Mouse (Mus musculus): ENCODE results near the gene Mcur1.
A peak's percentile ranks its signal among the peaks of the same experiment; 100 is the strongest.

The Mcur1 gene

DNA sequence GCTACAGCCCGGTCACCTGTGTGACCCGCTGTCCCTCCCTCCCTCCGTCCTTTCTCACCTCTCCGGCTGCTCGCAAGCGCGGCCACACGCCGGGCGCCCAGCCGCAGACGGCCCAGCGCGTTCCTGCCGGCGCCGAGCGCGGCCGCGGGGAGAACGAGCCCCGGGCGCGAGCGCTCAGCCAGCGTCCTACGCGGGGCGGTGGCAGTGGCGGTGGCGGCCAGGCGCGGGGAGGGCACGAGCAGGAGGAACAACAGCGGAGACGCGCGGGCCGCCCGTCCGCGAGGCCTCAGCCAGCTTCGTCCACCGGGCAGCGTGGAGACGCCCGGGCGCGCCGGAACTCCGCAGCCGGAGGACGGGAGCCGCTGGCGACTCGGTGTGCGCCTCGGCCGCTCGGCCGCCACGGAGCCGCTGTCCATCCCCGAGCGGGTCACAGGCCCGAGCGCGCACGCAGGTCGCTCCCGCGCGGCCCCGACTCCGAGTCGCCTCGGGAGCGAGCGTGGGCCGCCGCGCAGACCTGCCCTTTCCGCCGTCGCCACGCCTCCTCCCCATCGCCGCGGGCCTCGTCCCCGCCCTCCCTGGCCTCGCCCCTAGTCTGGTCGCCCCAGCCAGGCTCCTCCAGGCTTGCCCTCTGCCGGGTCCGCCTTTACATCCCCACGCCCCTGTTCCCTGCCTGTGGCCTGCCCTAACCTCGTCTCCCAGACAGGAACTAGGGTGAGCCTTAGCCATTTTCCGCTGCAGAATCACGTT lies at the start of gene Mcur1:
Gene Mcur1, minus strand, starts transcription at position 481 of the 747 bp plus-strand sequence.
- peak; percentile 90 for DNase-seq

DNA sequence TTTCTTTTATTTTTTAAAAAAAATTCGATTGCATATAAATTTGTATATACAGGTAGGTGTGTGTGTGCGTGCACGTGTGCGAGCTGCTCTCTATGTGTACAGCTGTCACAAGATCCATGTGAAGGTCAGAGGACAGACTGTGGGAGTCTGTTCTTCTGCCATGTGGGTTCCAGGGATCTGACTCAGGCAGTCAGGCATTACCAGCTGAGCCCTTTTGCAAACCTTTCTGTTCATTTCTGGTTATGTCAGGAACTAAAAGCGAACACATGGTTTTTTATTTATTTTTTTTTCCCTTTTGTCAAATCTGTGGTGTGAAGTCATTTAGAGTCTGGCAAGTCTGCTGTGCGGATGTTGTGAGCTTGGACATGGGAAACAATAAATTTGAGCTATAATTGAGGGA lies 48.9 kb upstream of the Mcur1 start:
- no peak for DNase-seq

DNA sequence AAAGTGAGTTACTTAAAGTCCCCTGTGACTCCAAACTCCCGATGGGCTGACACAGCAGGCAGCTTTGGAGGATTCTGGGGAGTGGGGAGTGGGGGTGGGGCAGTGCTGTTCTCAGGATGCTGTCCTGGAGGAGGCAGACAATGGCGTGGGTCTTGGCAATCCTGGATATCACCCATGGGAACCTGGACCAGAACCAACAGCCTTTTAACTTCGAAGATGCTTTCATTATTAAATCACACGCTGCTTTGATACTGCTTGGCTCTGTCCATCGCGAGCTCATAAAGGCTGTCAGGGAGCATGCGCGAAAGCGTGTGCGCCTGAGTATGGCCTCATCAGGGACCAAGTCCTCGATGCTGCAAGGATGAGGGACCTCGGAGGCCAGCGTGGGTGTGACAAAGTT lies 43.1 kb upstream of the Mcur1 start:
- no peak for DNase-seq

DNA sequence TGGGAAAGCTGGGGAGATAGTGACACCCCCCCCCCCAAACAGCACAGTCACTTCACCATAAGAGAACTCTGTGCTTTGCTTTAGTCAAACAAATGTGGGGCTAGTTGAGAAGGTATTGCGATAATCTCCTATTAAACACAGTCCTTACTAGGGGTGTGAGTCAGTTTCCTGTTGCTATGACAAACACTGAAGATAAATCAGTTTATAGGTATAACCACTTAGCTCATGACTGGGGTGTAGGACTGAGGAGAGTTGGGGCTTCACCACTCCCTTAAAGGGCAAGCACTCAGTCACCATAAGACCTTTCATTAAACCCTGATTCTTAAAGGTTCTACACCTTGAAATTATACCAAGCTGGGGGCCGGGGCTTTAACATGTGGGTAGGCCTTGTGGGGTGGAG lies 42.4 kb upstream of the Mcur1 start:
- DNase-seq = no peak

DNA sequence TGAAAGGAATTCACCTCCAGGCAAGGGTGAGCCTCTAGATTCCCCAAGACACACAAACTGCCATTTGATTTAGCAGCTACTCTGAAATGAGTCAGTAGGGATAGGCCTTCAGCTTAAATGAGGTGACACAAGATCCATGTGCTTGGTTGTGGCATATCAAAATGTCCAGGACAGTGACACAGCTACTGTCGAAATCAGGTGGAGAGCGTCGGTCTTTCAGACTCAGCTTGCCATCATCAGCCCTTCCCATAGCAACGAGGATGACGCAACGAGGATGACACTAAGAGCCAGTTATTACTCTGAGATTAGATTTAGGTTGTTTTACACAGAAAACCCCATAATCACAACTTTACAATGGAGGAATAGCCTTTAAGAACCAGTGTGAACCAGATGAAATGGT lies 41.0 kb upstream of the Mcur1 start:
- no peak for DNase-seq

DNA sequence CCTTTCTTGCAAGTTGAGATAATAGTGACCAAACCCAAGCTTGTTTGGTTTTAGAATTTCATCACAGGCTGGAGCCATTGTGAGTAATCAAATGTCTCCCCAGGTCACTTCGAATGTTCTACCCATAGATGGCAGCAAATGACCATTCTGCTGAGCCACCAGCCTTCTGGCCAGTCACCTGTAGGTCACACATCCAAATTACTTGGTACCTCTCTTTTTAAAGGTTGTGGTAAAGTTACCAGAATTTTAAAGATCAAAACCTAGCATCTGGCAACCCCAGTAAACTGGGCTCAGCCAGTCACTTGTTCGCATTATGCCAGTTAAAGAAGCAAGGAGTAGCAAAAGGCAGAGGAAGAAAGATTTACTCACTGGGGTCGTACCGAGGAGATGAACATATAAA lies 35.9 kb upstream of the Mcur1 start:
- DNase-seq = peak; percentile 87

DNA sequence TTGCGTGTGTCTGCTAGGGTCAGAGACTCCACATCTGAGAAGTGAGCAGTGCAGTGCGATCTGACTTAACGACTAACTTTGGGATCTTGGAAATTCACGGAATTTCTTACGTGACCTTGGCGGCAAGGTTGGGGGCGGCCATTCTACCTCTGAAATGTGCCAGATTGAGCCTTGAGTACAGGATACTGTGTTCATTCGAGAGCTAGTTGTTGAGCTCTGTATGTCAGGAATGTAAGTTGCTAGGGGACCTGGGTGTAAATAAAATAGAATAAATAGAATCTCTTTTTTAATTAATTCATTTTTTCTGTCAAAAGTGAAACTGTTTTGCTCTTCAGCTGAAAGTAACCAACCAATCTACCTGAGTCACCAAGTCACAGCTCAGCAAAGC lies 32.7 kb upstream of the Mcur1 start:
- DNase-seq = no peak

DNA sequence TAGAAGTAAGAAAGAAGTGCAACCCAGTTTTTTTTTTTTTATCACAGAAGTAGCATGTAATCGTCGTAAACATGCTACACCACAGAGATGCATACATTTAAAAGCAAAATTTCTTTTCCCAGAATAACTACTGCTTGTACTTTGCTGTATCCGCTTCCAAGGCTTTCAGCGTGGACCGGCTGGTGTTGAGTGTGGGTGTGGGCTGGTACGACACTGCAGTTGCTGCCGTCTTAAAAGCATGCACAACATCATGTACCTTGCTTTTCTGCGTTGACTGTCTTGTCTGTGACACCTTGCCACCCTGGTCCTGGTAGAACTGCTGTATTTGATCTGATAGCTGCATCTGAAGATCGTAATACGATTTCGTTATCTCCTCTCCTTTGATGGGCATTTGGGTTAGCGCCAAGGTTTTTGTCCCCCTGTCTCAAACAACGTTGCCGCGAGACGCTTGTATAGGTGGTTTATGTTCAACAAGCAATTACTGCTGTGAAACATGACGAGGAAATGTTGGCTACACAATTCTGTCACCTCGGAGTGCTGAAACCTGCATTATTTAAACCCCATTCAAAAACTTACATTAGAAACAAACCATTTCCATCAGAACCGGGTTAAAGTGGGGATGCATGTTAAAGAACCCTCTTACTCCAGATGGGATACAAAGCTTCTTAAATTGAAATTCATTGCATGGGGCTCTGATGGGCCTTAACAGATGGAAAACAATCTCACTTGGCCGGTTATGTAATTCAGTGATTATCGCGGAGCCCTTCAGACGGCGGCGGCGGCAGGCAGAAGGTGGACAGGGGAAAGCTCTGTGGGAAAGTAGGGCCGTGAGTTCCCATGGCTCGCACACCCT lies 32.1 kb upstream of the Mcur1 start:
- DNase-seq = no peak

DNA sequence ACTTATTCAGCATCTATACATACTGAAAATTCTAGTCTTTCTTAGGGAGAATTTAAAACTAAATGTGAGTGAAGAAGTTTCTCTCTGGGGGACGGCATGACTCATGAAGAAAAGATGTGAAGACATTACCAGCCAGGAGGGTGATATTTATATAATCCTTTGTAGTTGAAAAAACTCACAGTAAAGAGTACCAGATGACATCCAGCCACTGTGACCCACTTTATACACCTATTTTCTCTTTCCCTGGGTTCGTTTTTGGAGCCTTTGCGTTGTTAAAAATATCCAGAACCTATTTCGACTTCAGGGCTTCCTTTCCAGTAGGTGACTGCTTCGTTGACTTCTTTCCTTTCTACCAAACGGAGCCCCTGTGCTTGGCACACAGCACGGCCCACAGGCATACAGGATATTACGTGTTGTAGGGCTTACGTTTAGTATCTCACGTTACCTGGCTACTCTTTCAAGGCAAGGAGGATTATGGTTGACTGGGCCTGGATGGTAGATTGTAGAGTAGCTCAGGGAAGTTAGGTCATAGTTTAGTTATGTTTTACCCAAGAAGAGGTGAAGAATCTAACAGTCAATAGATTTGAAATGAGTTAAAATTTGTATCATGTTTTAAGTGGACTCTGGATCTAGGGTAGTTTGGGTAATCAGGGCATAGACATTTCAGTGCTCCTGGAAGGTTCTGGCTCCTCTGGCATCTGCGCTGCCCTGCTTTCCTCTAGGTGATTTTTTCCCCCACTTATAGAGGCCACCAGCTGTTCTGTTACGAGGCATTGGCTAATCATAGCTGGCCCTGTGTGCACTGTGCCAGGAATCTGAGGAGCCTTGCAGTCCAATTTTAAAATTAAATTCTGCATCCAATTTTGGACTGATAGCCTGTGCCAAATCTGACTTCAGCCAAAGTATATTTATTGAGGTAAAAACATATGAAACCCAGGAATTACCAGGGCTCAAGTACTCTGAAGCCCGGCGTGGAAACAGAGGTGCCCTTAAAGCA lies 28.2 kb upstream of the Mcur1 start:
- peak; percentile 67 for DNase-seq

DNA sequence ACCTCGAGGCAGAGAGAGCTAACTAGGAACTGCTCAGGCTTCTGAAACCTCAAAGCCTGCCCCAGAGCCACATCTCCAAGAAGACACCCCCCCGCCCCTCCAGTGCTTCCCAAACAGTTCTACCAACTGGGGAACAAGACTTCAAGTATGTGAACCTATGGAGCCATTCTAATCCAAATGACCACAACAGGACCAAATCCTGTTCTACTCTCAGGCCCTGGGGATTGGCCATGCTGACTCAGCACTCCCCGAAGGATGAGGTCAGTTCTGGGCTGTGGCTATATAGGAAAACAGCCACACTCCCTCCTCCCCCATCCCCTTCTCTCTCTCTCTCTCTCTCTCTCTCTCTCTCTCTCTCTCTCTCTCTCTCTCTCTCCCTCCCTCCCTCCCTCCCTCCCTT lies 27.0 kb upstream of the Mcur1 start:
- no peak for DNase-seq

DNA sequence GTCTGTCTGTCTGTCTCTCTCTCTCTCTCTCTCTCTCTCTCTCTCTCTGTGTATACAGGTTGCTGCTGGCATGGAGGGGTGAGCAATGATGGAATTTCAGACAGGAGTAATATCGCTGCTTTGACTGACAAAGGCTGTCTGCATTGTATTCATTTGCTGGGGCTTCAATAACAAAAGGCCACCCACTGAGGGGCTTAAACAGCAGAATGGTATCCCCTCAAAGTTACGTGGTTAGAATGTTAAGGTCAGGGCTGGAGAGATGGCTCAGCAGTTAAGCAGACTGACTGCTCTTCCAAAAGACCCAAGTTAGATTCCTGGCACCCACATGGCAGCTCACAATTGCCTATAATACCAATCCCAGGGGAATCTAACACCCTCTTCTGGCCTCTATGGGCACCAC lies 25.3 kb upstream of the Mcur1 start:
- no peak for DNase-seq

DNA sequence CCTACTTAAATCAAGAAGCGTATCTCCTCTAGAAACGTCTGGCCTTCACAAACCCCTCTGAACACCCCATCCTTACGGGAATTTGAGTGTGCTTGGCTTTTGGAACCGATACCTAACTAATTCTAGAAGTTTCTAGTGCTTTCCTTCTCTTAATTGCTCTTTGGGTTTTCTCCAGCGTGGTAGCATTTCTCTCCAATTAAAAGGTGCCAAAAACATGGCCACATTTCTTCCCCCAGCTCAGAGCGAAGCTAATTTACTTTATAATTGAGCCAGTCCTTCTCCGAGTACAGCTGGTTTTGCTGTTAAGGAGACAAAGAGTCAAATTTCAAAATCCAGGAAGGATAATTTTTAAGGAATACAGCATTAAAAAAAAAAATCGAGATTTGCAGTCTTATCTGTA lies 23.5 kb upstream of the Mcur1 start:
- no peak for DNase-seq

DNA sequence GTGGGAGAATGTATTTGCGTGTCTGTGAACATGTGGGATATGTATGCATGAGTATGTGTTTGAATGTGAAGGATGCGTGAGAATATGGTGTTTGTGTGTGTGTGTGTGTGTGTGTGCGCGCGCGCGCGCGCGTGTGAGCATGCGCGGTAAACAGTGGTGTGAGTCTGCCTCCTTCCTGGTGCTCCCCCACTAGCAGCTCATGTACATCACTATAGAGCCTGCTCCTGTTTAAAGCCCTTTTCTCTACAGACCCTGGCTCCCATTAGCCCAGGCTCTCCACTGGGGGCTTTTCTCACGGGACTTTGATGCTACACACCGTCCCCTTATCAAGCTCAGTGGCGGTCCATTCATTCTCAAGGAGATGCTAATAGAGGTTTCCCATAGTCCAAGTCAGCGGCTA lies 23.0 kb upstream of the Mcur1 start:
- DNase-seq = no peak

DNA sequence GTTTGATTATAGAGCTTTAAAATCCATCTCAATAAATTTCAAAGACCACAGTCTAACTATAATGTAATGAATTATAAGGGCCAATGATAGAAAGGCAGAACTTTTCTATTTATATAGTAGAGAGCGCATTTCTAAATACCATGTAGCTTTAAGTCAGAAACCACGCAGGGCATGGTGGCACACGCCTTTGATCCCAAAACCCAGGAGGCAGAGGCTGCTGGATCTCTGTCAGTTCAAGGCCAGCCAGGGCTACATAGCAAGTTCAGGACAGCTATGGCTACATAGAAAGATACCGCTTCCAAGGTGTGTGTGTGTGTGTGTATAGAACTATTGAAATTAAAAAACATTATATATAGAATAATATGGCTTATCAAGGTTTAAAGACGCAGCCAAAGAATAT lies 20.7 kb upstream of the Mcur1 start:
- DNase-seq = no peak

DNA sequence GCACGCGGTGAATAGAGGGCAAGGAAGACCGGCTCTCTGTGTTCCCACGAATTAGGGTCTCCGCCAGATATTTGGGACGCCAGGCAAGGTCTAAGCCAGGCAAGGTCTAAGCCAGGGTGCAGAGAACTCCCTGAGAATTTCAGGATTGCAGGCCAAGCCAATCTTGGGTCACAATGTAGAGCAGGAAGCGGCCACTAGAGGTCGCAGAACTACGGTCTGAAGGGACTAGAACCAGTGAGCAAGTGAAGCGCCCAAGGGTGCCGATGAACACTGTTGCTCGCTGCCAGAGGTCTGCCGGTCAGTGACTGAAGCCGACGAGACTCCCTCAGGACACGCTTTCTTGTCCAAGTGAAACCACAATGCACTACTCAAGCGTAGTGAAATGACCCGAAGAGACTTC lies 19.7 kb upstream of the Mcur1 start:
- DNase-seq = peak; percentile 71

DNA sequence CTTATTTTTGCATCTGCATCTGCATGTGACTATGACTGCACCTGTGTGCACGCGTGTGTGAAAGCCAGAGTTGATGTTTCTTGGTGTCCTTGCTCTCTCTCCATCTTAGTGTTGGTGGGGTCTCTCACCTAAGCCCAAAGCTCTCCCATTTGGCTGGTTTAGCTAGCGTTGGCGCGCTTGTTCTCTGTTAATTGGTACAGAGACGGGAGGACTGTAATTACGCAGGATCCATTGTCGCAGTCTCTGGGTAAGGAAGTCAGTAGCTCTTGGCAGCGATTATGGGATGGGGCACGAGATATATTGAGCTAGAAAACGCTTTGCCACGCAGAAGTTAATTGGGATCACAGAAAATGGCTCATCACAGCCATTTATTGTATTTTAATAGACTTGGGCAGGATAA lies 17.8 kb upstream of the Mcur1 start:
- no peak for DNase-seq

DNA sequence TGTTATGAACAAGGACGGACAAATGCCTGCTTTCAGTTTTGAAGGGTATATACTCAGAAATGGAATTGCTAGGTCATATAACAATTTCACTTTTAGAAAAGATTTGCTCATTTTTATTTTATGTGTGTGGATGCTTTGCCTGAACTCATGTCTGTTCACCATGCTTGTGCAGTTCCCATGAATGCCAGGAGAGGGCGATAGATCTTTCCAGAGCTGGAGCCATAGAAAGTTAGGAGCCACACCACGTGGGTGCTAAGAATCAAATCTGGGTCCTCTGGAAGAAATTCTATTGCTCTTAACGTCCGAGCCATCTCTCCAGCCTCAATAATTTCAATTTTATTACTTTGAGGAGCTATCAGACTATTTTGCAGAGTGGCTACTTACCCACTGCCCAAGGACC lies 17.3 kb upstream of the Mcur1 start:
- no peak for DNase-seq

DNA sequence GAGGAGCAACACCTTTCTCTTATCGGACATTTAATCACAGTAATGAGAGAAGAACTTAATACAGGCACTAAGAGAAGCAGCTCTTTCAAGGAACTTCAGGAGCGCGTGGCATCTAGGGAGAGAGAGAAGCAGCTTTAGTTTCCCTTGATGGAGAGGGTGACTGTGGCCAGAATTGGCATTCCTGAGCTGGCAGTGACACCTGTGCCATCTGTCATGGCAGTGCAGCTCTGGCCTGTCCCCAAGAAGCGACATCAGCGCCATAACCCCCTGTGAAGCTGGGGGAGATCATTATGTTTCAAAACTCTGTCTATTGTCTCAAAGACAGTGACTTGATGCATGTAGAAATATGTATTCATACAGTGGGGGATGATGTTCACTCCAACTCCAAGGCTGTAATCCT lies 15.4 kb upstream of the Mcur1 start:
- peak; percentile 87 for DNase-seq

DNA sequence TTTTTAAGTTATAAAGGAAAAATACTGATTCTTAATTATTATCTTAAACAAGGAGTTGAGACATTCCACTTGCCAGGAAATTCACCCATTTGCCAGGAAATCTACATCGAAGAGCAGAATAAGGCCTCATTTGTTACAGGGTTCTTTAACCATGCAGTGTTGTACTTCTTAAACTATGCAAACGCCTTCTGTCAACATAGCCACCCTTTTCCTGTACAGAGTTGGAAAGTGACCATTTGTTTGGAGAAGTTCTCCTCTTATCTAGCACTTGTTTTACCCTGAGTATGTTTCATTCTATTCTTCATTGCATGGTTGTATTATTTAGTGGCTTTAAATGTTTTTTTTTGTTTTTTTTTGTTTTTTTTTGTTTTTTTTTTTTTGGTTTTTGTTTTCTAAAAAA lies 14.0 kb upstream of the Mcur1 start:
- no peak for DNase-seq

DNA sequence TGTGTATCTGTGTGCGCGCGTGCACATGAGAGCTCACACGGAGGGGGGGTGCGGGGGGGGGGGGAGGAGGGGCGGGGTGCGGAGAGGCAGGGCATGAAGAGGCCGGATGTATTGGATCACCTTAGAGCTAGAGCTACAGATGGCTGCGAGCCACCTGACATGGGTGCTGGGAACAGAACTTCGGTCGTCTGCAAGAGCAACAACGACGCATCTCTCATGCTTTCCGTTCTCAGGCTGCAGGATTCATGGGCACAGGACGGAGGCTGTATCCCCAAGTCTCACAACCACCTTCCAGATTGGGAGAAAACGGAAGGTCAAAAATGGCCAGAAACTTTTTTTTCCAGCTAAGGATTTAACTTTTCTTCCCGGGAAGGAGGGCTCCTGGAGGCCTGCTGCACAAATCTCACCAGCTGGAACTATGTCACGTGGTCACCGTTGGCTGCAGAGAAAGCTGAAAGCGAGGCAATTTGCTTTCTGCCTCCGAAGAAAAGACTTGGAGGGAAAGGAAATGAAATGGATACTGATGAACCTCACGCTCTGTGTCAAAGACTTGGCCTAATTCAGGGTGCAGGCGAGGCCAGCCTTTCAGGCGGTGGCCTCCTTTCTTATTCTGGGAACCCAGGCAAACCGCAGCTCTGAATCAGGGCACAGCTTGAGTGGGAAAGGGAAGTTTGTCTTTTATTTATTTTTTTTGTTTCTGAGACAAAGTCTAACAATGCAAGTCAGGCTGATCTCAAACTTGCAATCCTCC lies 7.3 kb upstream of the Mcur1 start:
- DNase-seq = no peak

DNA sequence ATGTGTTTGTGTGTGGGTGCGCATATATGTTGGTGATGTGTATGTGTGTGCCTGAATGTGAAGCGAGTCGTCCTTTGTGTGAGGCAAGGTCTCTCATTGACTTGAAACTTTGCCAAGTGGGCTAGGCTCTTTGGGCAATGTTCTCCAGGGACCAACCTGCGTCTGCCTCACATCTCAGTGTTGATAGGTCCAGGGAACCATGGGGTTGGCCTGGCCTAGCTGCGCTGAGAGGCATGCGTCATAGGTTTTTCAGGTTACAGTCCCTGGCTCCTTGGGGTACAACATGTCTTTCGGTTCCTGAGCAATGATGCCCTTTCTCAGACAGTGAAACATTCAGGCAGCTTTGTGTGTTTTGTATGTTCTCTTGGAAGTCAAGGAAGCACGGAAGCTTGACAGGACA lies 6.2 kb upstream of the Mcur1 start:
- DNase-seq = no peak

DNA sequence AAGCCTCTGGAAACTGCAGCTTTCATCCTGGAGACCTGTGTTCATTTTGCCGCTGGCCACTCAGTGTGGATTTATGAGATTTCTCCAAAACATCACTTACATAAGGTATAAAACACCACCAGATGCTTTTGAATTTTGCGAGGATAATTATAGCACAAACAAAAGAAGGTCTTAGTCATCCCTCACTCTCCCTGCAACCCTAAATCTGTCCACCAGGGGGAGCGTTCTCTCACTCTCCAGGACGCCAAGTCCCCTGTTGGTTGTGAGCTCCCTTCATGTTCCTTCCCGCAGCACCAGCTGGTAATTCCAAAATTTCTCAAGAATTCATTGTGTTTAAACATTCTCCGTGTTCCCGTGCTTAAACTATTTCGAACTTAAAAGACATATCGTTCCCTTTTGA lies 5.4 kb upstream of the Mcur1 start:
- peak; percentile 81 for DNase-seq

DNA sequence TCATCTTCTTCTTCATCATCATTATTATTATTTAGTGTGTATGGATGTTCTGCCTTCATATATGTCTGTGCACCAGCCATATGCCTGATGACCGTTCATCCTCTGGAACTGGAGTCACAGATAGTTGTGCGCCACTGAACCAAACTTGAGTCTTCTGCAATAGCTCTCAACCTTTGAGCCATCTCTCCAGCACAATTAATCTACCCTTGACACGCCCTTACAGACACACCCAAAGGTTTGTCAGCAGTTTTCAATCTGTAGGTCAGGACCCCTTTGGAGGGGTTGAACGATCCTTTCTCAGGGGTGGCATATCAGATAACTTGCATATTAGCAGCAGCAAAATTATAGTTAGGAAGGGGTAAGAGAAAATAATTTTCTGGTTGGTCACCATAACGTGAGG lies 4.7 kb upstream of the Mcur1 start:
- DNase-seq = no peak

Data from cerebellum, adult 9-10 months (tissue).